Mouse (Mus musculus) MEL (cell line): Measurements from ENCODE around the gene Dip2a. TPM values are rescaled to one million over a fixed set of nuclear protein-coding genes. Genes with fewer than 3 reads are reported as not detected.

Experiments
- DNase-seq: peaks from one replicate; pipeline ENCODE4 v3.0.0; 2011; ENCODE audit warnings: low read depth, low spot score
- H3K27ac ChIP-seq: 2 replicates; pipeline ENCODE4 v1.5.1; 2012; ENCODE audit warnings: low read depth, mild to moderate bottlenecking, control low read depth, low read length, moderate library complexity; ENCODE audit not compliant: control insufficient read depth
- H3K27me3 ChIP-seq, 2 experiments: fragments of 150-350 bp in 1 of 2; sonication (generic) in 1 of 2; 2 replicates each; pipeline ENCODE4 v1.6.1; 2012; ENCODE audit warnings: low read length in 2 of 2, mild to moderate bottlenecking in 2 of 2, improper control_type of control experiment in 1 of 2, moderate library complexity in 1 of 2; ENCODE audit not compliant: insufficient read depth in 2 of 2, control insufficient read depth in 1 of 2
- H3K36me3 ChIP-seq, 2 experiments: 2 replicates each; pipeline ENCODE4 v1.6.1; 2012 to 2014; ENCODE audit warnings: low read length in 2 of 2, improper control_type of control experiment in 1 of 2, inconsistent platforms in 1 of 2, mild to moderate bottlenecking in 1 of 2; ENCODE audit not compliant: insufficient read depth in 2 of 2, control insufficient read depth in 1 of 2
- H3K4me1 ChIP-seq, 2 experiments: fragments of 150-350 bp in 1 of 2; sonication (generic) in 1 of 2; 2 replicates each; pipeline ENCODE4 v1.6.1; 2012; ENCODE audit warnings: low read length in 2 of 2, improper control_type of control experiment in 1 of 2, mild to moderate bottlenecking in 1 of 2; ENCODE audit not compliant: insufficient read depth in 2 of 2, control insufficient read depth in 1 of 2
- H3K4me3 ChIP-seq, 2 experiments: fragments of 150-350 bp in 1 of 2; sonication (generic) in 1 of 2; 2 replicates each; pipeline ENCODE4 v1.5.1; 2012; ENCODE audit warnings: low read depth in 2 of 2, low read length in 2 of 2, mild to moderate bottlenecking in 2 of 2, moderate library complexity in 2 of 2, control low read depth in 1 of 2, improper control_type of control experiment in 1 of 2; ENCODE audit not compliant: control insufficient read depth in 1 of 2, insufficient read depth in 1 of 2
- H3K79me2 ChIP-seq: 2 replicates; pipeline ENCODE4 v1.6.1; 2012; ENCODE audit warnings: mild to moderate bottlenecking, low read length, moderate library complexity; ENCODE audit not compliant: control insufficient read depth, poor library complexity, insufficient read depth
- H3K9ac ChIP-seq: 2 replicates; pipeline ENCODE4 v1.6.1; 2012; ENCODE audit warnings: low read depth, mild to moderate bottlenecking, control low read depth, low read length, moderate library complexity; ENCODE audit not compliant: control insufficient read depth, poor library complexity, severe bottlenecking
- H3K9me3 ChIP-seq: fragments of 150-350 bp; sonication (generic); replicated peaks from 2 replicates; pipeline ENCODE4 v1.6.1; 2012; ENCODE audit warnings: mild to moderate bottlenecking, low read length, improper control_type of control experiment, moderate library complexity; ENCODE audit not compliant: insufficient read depth
- CTCF ChIP-seq, 3 experiments: IDR thresholded peaks in 2 of 3; conservative IDR thresholded peaks in 1 of 3; 2 replicates each; pipeline ENCODE4 v1.5.1; 2011 to 2012; ENCODE audit warnings: low read length in 3 of 3, low read depth in 2 of 3, mild to moderate bottlenecking in 2 of 3, improper control_type of control experiment in 1 of 3, inconsistent platforms in 1 of 3, mixed read lengths in 1 of 3, moderate library complexity in 1 of 3; ENCODE audit not compliant: control insufficient read depth in 1 of 3, insufficient read depth in 1 of 3, poor library complexity in 1 of 3, severe bottlenecking in 1 of 3
- ELF1 ChIP-seq: IDR thresholded peaks from 2 replicates; pipeline ENCODE4 v1.6.1; 2014; ENCODE audit warnings: low read depth, mild to moderate bottlenecking, inconsistent platforms, low read length, improper control_type of control experiment, moderate library complexity
- GATA1 ChIP-seq: IDR thresholded peaks from 2 replicates; pipeline ENCODE4 v1.6.1; 2011; ENCODE audit warnings: low read depth, low read length, improper control_type of control experiment
- JUND ChIP-seq: IDR thresholded peaks from 2 replicates; pipeline ENCODE4 v1.6.1; 2011; ENCODE audit warnings: low read depth, mild to moderate bottlenecking, improper control_type of control experiment, low read length
- MAZ ChIP-seq: IDR thresholded peaks from 2 replicates; pipeline ENCODE4 v1.6.1; 2012; ENCODE audit warnings: low read depth, mild to moderate bottlenecking, inconsistent platforms, low read length, improper control_type of control experiment
- MXI1 ChIP-seq: IDR thresholded peaks from 2 replicates; pipeline ENCODE4 v1.6.1; 2011; ENCODE audit warnings: mild to moderate bottlenecking, low read depth, low read length, improper control_type of control experiment
- MYB ChIP-seq: IDR thresholded peaks from 2 replicates; pipeline ENCODE4 v1.6.1; 2011; ENCODE audit warnings: mild to moderate bottlenecking, low read depth, low read length, improper control_type of control experiment
- NELFE ChIP-seq: IDR thresholded peaks from 2 replicates; pipeline ENCODE4 v1.6.1; 2011; ENCODE audit warnings: low read depth, low read length, improper control_type of control experiment
- NRF1 ChIP-seq: IDR thresholded peaks from 2 replicates; pipeline ENCODE4 v1.6.1; 2014; ENCODE audit warnings: low read depth, mild to moderate bottlenecking, inconsistent platforms, low read length, improper control_type of control experiment, moderate library complexity; ENCODE audit not compliant: poor library complexity, insufficient read depth, severe bottlenecking
- POLR2A ChIP-seq, 2 experiments: IDR thresholded peaks; 2 replicates each; pipeline ENCODE4 v1.6.1; 2011 to 2012; ENCODE audit warnings: low read length in 2 of 2, mild to moderate bottlenecking in 2 of 2, control low read depth in 1 of 2, improper control_type of control experiment in 1 of 2, low read depth in 1 of 2, moderate library complexity in 1 of 2; ENCODE audit not compliant: control insufficient read depth in 1 of 2, insufficient read depth in 1 of 2, poor library complexity in 1 of 2
- POLR2AphosphoS5 ChIP-seq: IDR thresholded peaks from 2 replicates; pipeline ENCODE4 v1.6.1; 2012; ENCODE audit warnings: low read depth, borderline replicate concordance, mild to moderate bottlenecking, inconsistent platforms, low read length, moderate library complexity, mixed read lengths
- RCOR1 ChIP-seq: IDR thresholded peaks from 2 replicates; pipeline ENCODE4 v1.6.1; 2012; ENCODE audit warnings: low read depth, mild to moderate bottlenecking, inconsistent platforms, low read length, improper control_type of control experiment
- SMC3 ChIP-seq: IDR thresholded peaks from 2 replicates; pipeline ENCODE4 v1.6.1; 2011; ENCODE audit warnings: low read depth, low read length, improper control_type of control experiment
- TAL1 ChIP-seq: IDR thresholded peaks from 2 replicates; pipeline ENCODE4 v1.6.1; 2012; ENCODE audit warnings: mild to moderate bottlenecking, inconsistent platforms, low read length, moderate library complexity, mixed read lengths
- TBP ChIP-seq: IDR thresholded peaks from 2 replicates; pipeline ENCODE4 v1.8.0; 2011; ENCODE audit warnings: low read depth, low read length, improper control_type of control experiment
- TCF12 ChIP-seq: IDR thresholded peaks from 2 replicates; pipeline ENCODE4 v1.6.1; 2014; ENCODE audit warnings: low read depth, mild to moderate bottlenecking, inconsistent platforms, low read length, improper control_type of control experiment, moderate library complexity
- UBTF ChIP-seq: IDR thresholded peaks from 2 replicates; pipeline ENCODE4 v1.6.1; 2012; ENCODE audit warnings: low read depth, mild to moderate bottlenecking, inconsistent platforms, low read length, improper control_type of control experiment, moderate library complexity, borderline replicate concordance; ENCODE audit not compliant: insufficient read depth
- USF2 ChIP-seq, 2 experiments: IDR thresholded peaks; 2 replicates each; pipeline ENCODE4 v1.6.1; 2011 to 2012; ENCODE audit warnings: improper control_type of control experiment in 2 of 2, low read length in 2 of 2, borderline replicate concordance in 1 of 2, inconsistent platforms in 1 of 2, low read depth in 1 of 2, mild to moderate bottlenecking in 1 of 2; ENCODE audit not compliant: insufficient read depth in 1 of 2
- ZKSCAN1 ChIP-seq: IDR thresholded peaks from 2 replicates; pipeline ENCODE4 v1.6.1; 2012; ENCODE audit warnings: low read depth, mild to moderate bottlenecking, inconsistent platforms, low read length, improper control_type of control experiment, moderate library complexity
- ZMIZ1 ChIP-seq: IDR thresholded peaks from 2 replicates; pipeline ENCODE4 v1.6.1; 2012; ENCODE audit warnings: low read depth, mild to moderate bottlenecking, inconsistent platforms, low read length, improper control_type of control experiment, moderate library complexity
- polyA plus RNA-seq, 2 experiments: library from polyadenylated mRNA; stranded (reverse) in 1 of 2; unstranded in 1 of 2; fragments of >175 nt in 1 of 2; fragments of >200 nt in 1 of 2; gene quantifications; 2 replicates each; pipeline versions ENCODE4 v1.2.1 to v1.2.4; 2012; ENCODE audit warnings: low replicate concordance in 2 of 2, low read depth in 1 of 2; ENCODE audit not compliant: insufficient read length in 2 of 2, insufficient read depth in 1 of 2, missing spikeins in 1 of 2
- total RNA-seq: library from RNA; depleted of rRNA; stranded (reverse); fragments of 300-350 nt; gene quantifications from 2 replicates; pipeline ENCODE4 v1.2.3, GENCODE M21; 2012; rRNA removed

Gene Dip2a
- total RNA-seq (2.6 and 2.8 TPM in 2 replicates), polyA plus RNA-seq (1 to 10 TPM in 1 of 2 experiments, not detected in 1; 5.7 TPM)

GRCm38 (mm10) chr10:76344711-76345539 lies at the start of gene Dip2a:
Gene Dip2a, minus strand, starts transcription at chr10:76345291.
- Histone ChIP-seq H3K27me3 (no peaks in the 10 kb centered on the region), H3K9ac (peak within 1 kb of the TSS; percentile 81), H3K4me3 (peak within 1 kb of the TSS; percentile 82 to 94), H3K4me1 (peaks cover 0 to 2% of the 10 kb centered on the region in 2 experiments; a peak in 2 of 4 replicates), H3K79me2 (no peaks in the 10 kb centered on the region; the same call in 1 of the 2 replicates), H3K9me3 (no peaks in the 10 kb centered on the region), H3K36me3 (peaks cover 0 to 4% of the 10 kb centered on the region in 2 experiments; a peak in 1 of 4 replicates), H3K27ac (peak within 1 kb of the TSS; percentile 62)
- TF ChIP-seq UBTF (0 out of 2 replicates have a peak, but pooled peaks have one; percentile 32), TBP (no peak), NRF1 (peak; percentile 75), USF2 (IDR thresholded peaks at IDR 0.05; ENCODE audit: borderline replicate concordance in 1 of 2, insufficient read depth in 1 of 2, low read depth in 1 of 2, low read length in 2 of 2) (no peak), ZKSCAN1 (no peak), CTCF (IDR thresholded peaks at IDR 0.05 in 2 of 3, conservative IDR thresholded peaks at IDR 0.05 in 1 of 3; ENCODE audit: control insufficient read depth in 1 of 3, insufficient read depth in 1 of 3, low read depth in 2 of 3, low read length in 3 of 3, poor library complexity in 1 of 3, severe bottlenecking in 1 of 3) (0 out of 6 replicates have a peak, but pooled peaks of 1 of the 3 experiments have one; percentile 2), MXI1 (peak; percentile 41), TCF12 (no peak), NELFE (peak; percentile 58), MYB (no peak), POLR2AphosphoS5 (no peak), GATA1 (no peak), ZMIZ1 (no peak), TAL1 (no peak), POLR2A (IDR thresholded peaks at IDR 0.05; ENCODE audit: control insufficient read depth in 1 of 2, insufficient read depth in 1 of 2, low read depth in 1 of 2, low read length in 2 of 2, poor library complexity in 1 of 2) (peak; percentile 42 to 69; a peak in 1 of 4 replicates), RCOR1 (no peak), JUND (no peak)
- peak; percentile 91 for DNase-seq

DNA sequence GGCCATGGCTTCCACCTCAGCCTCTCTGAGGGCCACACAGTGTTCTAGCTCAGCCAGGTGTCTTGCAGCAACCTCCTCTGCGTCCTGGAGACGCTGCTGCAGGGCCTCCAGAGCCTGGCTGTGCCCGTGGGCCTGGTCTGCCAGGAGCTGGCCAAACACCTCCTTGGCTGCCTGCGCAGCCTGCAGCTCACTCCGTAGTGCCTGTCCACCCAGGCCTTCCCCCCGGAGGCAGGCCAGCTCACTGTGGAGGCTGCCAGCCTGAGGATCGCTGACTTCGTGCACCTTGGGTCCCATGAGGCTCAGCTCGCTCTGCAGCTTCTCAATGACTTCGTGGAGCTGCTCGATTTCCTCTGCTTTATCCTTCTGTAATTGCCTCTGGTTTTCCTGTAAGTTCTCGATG lies 47.5 kb upstream of the Dip2a start:
- H3K27ac ChIP-seq = no peak overlapping the region
- H3K9ac ChIP-seq = no peak overlapping the region
- no peaks in the 10 kb centered on the region for H3K9me3 ChIP-seq
- no peak overlapping the region for H3K4me3 ChIP-seq
- TF ChIP-seq MAZ (no peak), ELF1 (no peak), SMC3 (no peak)
- no peaks in the 10 kb centered on the region; the same call in 1 of the 2 replicates for H3K79me2 ChIP-seq
- H3K36me3 ChIP-seq = peaks cover 0 to 30% of the 10 kb centered on the region in 2 experiments; a peak in 2 of 4 replicates
- no peak for DNase-seq
- no peaks in the 10 kb centered on the region for H3K4me1 ChIP-seq
- no peaks in the 10 kb centered on the region for H3K27me3 ChIP-seq
